Mouse (Mus musculus) ES-E14 (cell line): ENCODE results near the gene Dip2b.

Experiments
- CHD2 ChIP-seq: IDR thresholded peaks from 2 replicates; pipeline ENCODE4 v1.6.1; 2014; ENCODE audit warnings: mild to moderate bottlenecking, low read depth, low read length, inconsistent platforms
- ZC3H11A ChIP-seq: IDR thresholded peaks from 2 replicates; pipeline ENCODE4 v1.6.1; 2012; ENCODE audit warnings: low read depth, mild to moderate bottlenecking, inconsistent platforms, low read length, borderline replicate concordance
- ZNF384 ChIP-seq: IDR thresholded peaks from 2 replicates; pipeline ENCODE4 v1.6.1; 2012; ENCODE audit warnings: low read depth, low read length, inconsistent platforms

GRCm38 (mm10) chr15:100210013-100210412 lies 171.5 kb downstream of the Dip2b start:
- TF ChIP-seq ZC3H11A (no peak), ZNF384 (no peak), CHD2 (no peak)
